Mouse (Mus musculus): ENCODE measurements at regions not wholly inside any gene's neighbourhood (a gene's known extent, or its start where the extent isn't known, plus 50 kb on each side); places are given as distances from the start of the nearest gene placed in this dataset.

DNA sequence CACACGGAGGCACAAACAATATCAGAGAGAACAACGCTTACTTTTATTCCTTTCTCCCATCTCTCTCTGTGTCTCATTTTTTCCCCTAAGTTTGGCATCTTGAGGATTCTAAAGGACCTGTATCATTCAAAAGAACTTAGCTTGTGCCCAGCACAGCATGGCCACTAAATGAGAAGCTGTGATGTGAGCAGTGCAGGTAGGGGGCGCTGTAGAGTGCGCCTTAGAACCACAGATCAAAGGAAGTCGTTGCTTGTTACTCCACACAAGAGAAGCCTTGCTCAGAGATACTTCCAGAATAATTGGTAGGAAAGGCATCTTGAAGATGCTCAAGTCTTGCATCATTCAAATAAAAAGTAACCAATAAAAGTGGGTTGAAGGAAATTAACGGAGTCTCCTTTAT, 90.4 kb upstream of the Col1a2 start:
- TF ChIP-seq CTCF (IDR thresholded peaks at IDR 0.05; ENCODE audit: low read depth) (peak; percentile 76), EP300 (IDR thresholded peaks at IDR 0.05; ENCODE audit: low read depth) (no peak)
